Mouse (Mus musculus): Measurements from ENCODE around the gene Kremen1.

GRCm38 (mm10) chr11:5272536-5273234 lies 11.3 kb upstream of the Kremen1 start:
- TF ChIP-seq POLR2A (IDR thresholded peaks at IDR 0.05; ENCODE audit: borderline replicate concordance, extremely low read depth, low read depth, low read length) (no peak), CTCF (IDR thresholded peaks at IDR 0.05; ENCODE audit: insufficient read depth, low read length) (no peak)

Data from lung, adult 2 months (tissue).